8 mouse cellular contexts compared by ENCODE assay signal in genomic region chr14:55659960-55660573, GRCm38 (mm10). TPM values are rescaled to one million over a fixed set of nuclear protein-coding genes. Genes with fewer than 3 reads are reported as not detected.
DNase-seq lines count a peak whose midpoint lies in the region; ATAC-seq and TF ChIP-seq lines count a peak whose summit lies in the region.

Gene Mdp1, minus strand, starts transcription at chr14:55660508.

- intact Hi-C loops in left cerebral cortex, adult 2 months (cut with DNase I), result loop anchor here (1.0 kb wide), 1 partner anchor 11 kb away; the partner anchor contains the start of gene Gmpr2

- under 1% methylated on average over 39 of the region's 39 CpGs for WGBS in hindbrain, postnatal 0 days

- peak within 1 kb of the TSS; percentile 76 for H3K9ac ChIP-seq in hindbrain, postnatal 0 days (replicated peaks; ENCODE audit: low read length)

- peak; percentile 97 for ATAC-seq in hindbrain, postnatal 0 days
- ATAC-seq in megakaryocyte, adult 5-6 weeks (ENCODE audit: poor library complexity, severe bottlenecking), result peak; percentile 94

- TF ChIP-seq POLR2A in cortical plate, adult 2 months (IDR thresholded peaks at IDR 0.05; ENCODE audit: extremely low read depth, insufficient read depth, low read length), result peak; percentile 15; the same call in 1 of the 2 replicates

- peak within 1 kb of the TSS; percentile 54 for H3K27ac ChIP-seq in cortical plate, adult 2 months (ENCODE audit: insufficient read depth, low read length)
- H3K27ac ChIP-seq in hindbrain, postnatal 0 days, result peak within 1 kb of the TSS; percentile 88
- peak within 1 kb of the TSS; percentile 86 for H3K27ac ChIP-seq in left cerebral cortex, adult 2 months

- H3K27me3 ChIP-seq in hindbrain, postnatal 0 days (ENCODE audit: insufficient read depth, low read length), result no peaks in the 10 kb centered on the region

- no peaks in the 10 kb centered on the region for H3K4me1 ChIP-seq in cortical plate, adult 2 months (ENCODE audit: control insufficient read depth, insufficient read depth, low read length)
- H3K4me1 ChIP-seq in hindbrain, postnatal 0 days (ENCODE audit: insufficient read depth, low read length), result no peaks in the 10 kb centered on the region; the same call in 1 of the 2 replicates

- peak within 1 kb of the TSS; percentile 74 for H3K4me2 ChIP-seq in hindbrain, postnatal 0 days (ENCODE audit: low read depth, low read length)

- TF ChIP-seq CTCF in cortical plate, adult 2 months (IDR thresholded peaks at IDR 0.05; ENCODE audit: extremely low read depth, insufficient read depth, low read length), result peak; percentile 42
- TF ChIP-seq CTCF in hindbrain, postnatal 0 days (IDR thresholded peaks at IDR 0.05; ENCODE audit: low read depth), result peak; percentile 69
- peak; percentile 64 for TF ChIP-seq CTCF in left cerebral cortex, adult 2 months (IDR thresholded peaks at IDR 0.05)

- peak; percentile 85 to 92 for DNase-seq in adrenal gland, adult (ENCODE audit: inconsistent age in 2 of 2, low spot score in 1 of 2)
- peak; percentile 47 to 63 for DNase-seq in gastrocnemius, adult 8-10 months (ENCODE audit: low spot score in 2 of 2)
- DNase-seq in hindbrain, postnatal 0 days (ENCODE audit: low spot score), result peak; percentile 96
- DNase-seq in left cerebral cortex, adult 2 months (ENCODE audit: extremely low spot score in 1 of 2, low spot score in 2 of 2), result peak; percentile 80 to 81
- DNase-seq in right cerebral cortex, adult 18-20 months, result peak; percentile 85
- peak; percentile 74 for DNase-seq in urinary bladder, postnatal 14 days (ENCODE audit: low spot score)

- no peaks in the 10 kb centered on the region for H3K9me3 ChIP-seq in hindbrain, postnatal 0 days (ENCODE audit: low read length)

- peaks cover 21% of the 10 kb centered on the region; the same call in 1 of the 2 replicates for H3K36me3 ChIP-seq in hindbrain, postnatal 0 days (ENCODE audit: insufficient read depth, low read length)

- peak within 1 kb of the TSS; percentile 88 for H3K4me3 ChIP-seq in cortical plate, adult 2 months (ENCODE audit: insufficient read depth, low read length)
- peak within 1 kb of the TSS; percentile 70 for H3K4me3 ChIP-seq in hindbrain, postnatal 0 days (ENCODE audit: low read length)
- H3K4me3 ChIP-seq in left cerebral cortex, adult 2 months, result peak within 1 kb of the TSS; percentile 76

RNA-seq across cellular contexts. Expression of gene Mdp1, which starts in this region (rescaled TPM):
- polyA plus RNA-seq in cortical plate, adult 2 months (2012; rRNA removed), result 46.8 and 47.9 TPM in 2 replicates
- 10 to 100 TPM; 18.0 to 23.1 (median 20.7) TPM for total RNA-seq in gastrocnemius, adult 8-10 months (2022)
- 40.6 and 45.1 TPM in 2 replicates for total RNA-seq in hindbrain, postnatal 0 days (2014; rRNA removed)
- 70.6 and 70.8 TPM in 2 replicates for polyA plus RNA-seq in hindbrain, postnatal 0 days (2015; fragmentation: Nextera tagmentation; extraction: Ambion mirVana)
- 10 to 100 TPM; 40.6 to 41.6 TPM for total RNA-seq in left cerebral cortex, adult 2 months (2021)
- 30.5 and 34.4 TPM in 2 replicates for total RNA-seq in megakaryocyte, adult 5-6 weeks (2015)
- total RNA-seq in megakaryocyte, adult 5-6 weeks (2017), result 27.0 and 28.3 TPM in 2 replicates

Comparison
In these comparisons a context has a peak if more than half of its experiments do, and no peak if none do; other contexts are left out.
1. Peak in every context shown above with its lines: DNase-seq, ATAC-seq, H3K4me3 ChIP-seq and H3K27ac ChIP-seq.